Mouse (Mus musculus) embryonic facial prominence, embryonic 10.5 days (tissue): ENCODE measurements around the gene Rspo1. TPM values are rescaled to one million over a fixed set of nuclear protein-coding genes. Genes with fewer than 3 reads are reported as not detected.

Experiments
- DNase-seq: peaks from one replicate; pipeline ENCODE4 v3.0.0-alpha.2; 2017; ENCODE audit warnings: low spot score
- H3K27ac ChIP-seq: fragments of 300-500 bp; sonication (generic); replicated peaks from 2 replicates; pipeline ENCODE4 v1.5.1; 2016; ENCODE audit warnings: mild to moderate bottlenecking
- H3K27me3 ChIP-seq: fragments of 300-500 bp; sonication (generic); replicated peaks from 2 replicates; pipeline ENCODE4 v1.6.1; 2016; ENCODE audit warnings: low read depth, mild to moderate bottlenecking; ENCODE audit not compliant: poor library complexity, severe bottlenecking
- H3K36me3 ChIP-seq: fragments of 300-500 bp; sonication (generic); replicated peaks from 2 replicates; pipeline ENCODE4 v1.6.1; 2016; ENCODE audit warnings: mild to moderate bottlenecking, moderate library complexity
- H3K4me1 ChIP-seq: fragments of 300-500 bp; sonication (generic); 2 replicates; pipeline ENCODE4 v1.6.1; 2016
- H3K4me3 ChIP-seq: fragments of 300-500 bp; sonication (generic); 2 replicates; pipeline ENCODE4 v1.5.1; 2016; ENCODE audit warnings: mild to moderate bottlenecking, moderate library complexity
- H3K9me3 ChIP-seq: fragments of 300-500 bp; sonication (generic); 2 replicates; pipeline ENCODE4 v1.6.1; 2016; ENCODE audit warnings: mild to moderate bottlenecking
- WGBS: fragments of 180-500 bp; shearing (Covaris S2); methylation state at CpG from one replicate; pipeline ENCODE4 v1.1.7; 2016; 5-methylcytosine and 5-hydroxymethylcytosine counted together
- polyA plus RNA-seq: library from polyadenylated mRNA; unstranded; fragments of >200 nt; fragmentation: Nextera tagmentation; extraction: Ambion mirVana; gene quantifications from 2 replicates; pipeline ENCODE4 v1.2.1, GENCODE M21; 2016

The Rspo1 gene
- polyA plus RNA-seq, 1 experiment from 2014 or later, result 8.2 TPM

- H3K4me3 ChIP-seq, result no peak overlapping the region
- H3K36me3 ChIP-seq, result no peaks in the 10 kb centered on the region
These were observed 27.2 kb upstream of the Rspo1 start for GRCm38 (mm10) chr4:124959062-124959461.

GRCm38 (mm10) chr4:124960940-124961339 is 25.3 kb upstream of the Rspo1 start:
- Histone ChIP-seq H3K27ac (no peak overlapping the region), H3K4me3 (no peak overlapping the region), H3K27me3 (peaks cover 27% of the 10 kb centered on the region), H3K36me3 (no peaks in the 10 kb centered on the region), H3K4me1 (peaks cover 41% of the 10 kb centered on the region), H3K9me3 (no peaks in the 10 kb centered on the region)
- DNase-seq, result no peak
- whole genome bisulfite sequencing, result 92% methylated on average over 11 of the region's 11 CpGs

More at GRCm38 (mm10) chr4:124959062-124959461, 27.2 kb upstream of the Rspo1 start:
- Histone ChIP-seq H3K4me1 (peaks cover 27% of the 10 kb centered on the region), H3K27ac (peak overlapping the region; percentile 63), H3K9me3 (no peaks in the 10 kb centered on the region), H3K27me3 (peaks cover 12% of the 10 kb centered on the region)
- no peak for DNase-seq
- WGBS, result 70% methylated on average over 11 of the region's 11 CpGs

GRCm38 (mm10) chr4:124962576-124962975 is 23.7 kb upstream of the Rspo1 start:
- Histone ChIP-seq H3K27me3 (peaks cover 36% of the 10 kb centered on the region), H3K36me3 (no peaks in the 10 kb centered on the region), H3K4me1 (peaks cover 42% of the 10 kb centered on the region), H3K4me3 (no peak overlapping the region), H3K9me3 (no peaks in the 10 kb centered on the region), H3K27ac (no peak overlapping the region)
- 30% methylated on average over 11 of the region's 11 CpGs for WGBS
- peak; percentile 66 for DNase-seq

GRCm38 (mm10) chr4:124964912-124965599 is 21.2 kb upstream of the Rspo1 start:
- WGBS, result 10% methylated on average over 8 of the region's 8 CpGs
- H3K4me1 ChIP-seq, result peaks cover 54% of the 10 kb centered on the region
- peaks cover 52% of the 10 kb centered on the region for H3K27me3 ChIP-seq
- H3K27ac ChIP-seq, result peak overlapping the region; percentile 71
- no peaks in the 10 kb centered on the region for H3K9me3 ChIP-seq
- H3K36me3 ChIP-seq, result no peaks in the 10 kb centered on the region
- DNase-seq, result peak; percentile 55
- 0 out of 2 replicates have a peak overlapping the region, but pooled peaks have one; percentile 9 for H3K4me3 ChIP-seq

- Histone ChIP-seq H3K36me3 (no peaks in the 10 kb centered on the region), H3K4me1 (peaks cover 75% of the 10 kb centered on the region), H3K9me3 (no peaks in the 10 kb centered on the region), H3K4me3 (peak overlapping the region; percentile 9; the same call in 1 of the 2 replicates), H3K27ac (peak overlapping the region; percentile 79), H3K27me3 (peaks cover 61% of the 10 kb centered on the region)
- 36% methylated on average over 6 of the region's 6 CpGs for WGBS
- peak; percentile 63 for DNase-seq
These were observed 17.5 kb upstream of the Rspo1 start for GRCm38 (mm10) chr4:124968711-124969110.

- H3K36me3 ChIP-seq, result no peaks in the 10 kb centered on the region
- H3K27me3 ChIP-seq, result peaks cover 61% of the 10 kb centered on the region
- peak; percentile 13 for DNase-seq
- H3K27ac ChIP-seq, result peak overlapping the region; percentile 79
- peak overlapping the region; percentile 9; the same call in 1 of the 2 replicates for H3K4me3 ChIP-seq
- 64% methylated on average over 7 of the region's 7 CpGs for WGBS
- H3K9me3 ChIP-seq, result no peaks in the 10 kb centered on the region
- H3K4me1 ChIP-seq, result peaks cover 78% of the 10 kb centered on the region
These were observed 16.9 kb upstream of the Rspo1 start for GRCm38 (mm10) chr4:124969219-124969848.

GRCm38 (mm10) chr4:124970194-124970593 is 16.0 kb upstream of the Rspo1 start:
- H3K4me1 ChIP-seq, result peaks cover 79% of the 10 kb centered on the region
- no peak for DNase-seq
- WGBS, result 73% methylated on average over 11 of the region's 11 CpGs

GRCm38 (mm10) chr4:124970677-124971076 is 15.6 kb upstream of the Rspo1 start:
- Histone ChIP-seq H3K27me3 (peaks cover 57% of the 10 kb centered on the region), H3K36me3 (no peaks in the 10 kb centered on the region), H3K9me3 (no peaks in the 10 kb centered on the region), H3K4me1 (peaks cover 79% of the 10 kb centered on the region), H3K4me3 (no peak overlapping the region), H3K27ac (peak overlapping the region; percentile 62; the same call in 1 of the 2 replicates)
- WGBS, result 44% methylated on average over 5 of the region's 5 CpGs
- peak; percentile 18 for DNase-seq

More at GRCm38 (mm10) chr4:124970194-124970593, 16.0 kb upstream of the Rspo1 start:
- no peaks in the 10 kb centered on the region for H3K9me3 ChIP-seq
- peak overlapping the region; percentile 62; the same call in 1 of the 2 replicates for H3K27ac ChIP-seq
- H3K4me3 ChIP-seq, result no peak overlapping the region
- H3K36me3 ChIP-seq, result no peaks in the 10 kb centered on the region
- H3K27me3 ChIP-seq, result peaks cover 62% of the 10 kb centered on the region

GRCm38 (mm10) chr4:124971094-124971493 is 15.1 kb upstream of the Rspo1 start:
- no peak overlapping the region for H3K4me3 ChIP-seq
- H3K9me3 ChIP-seq, result no peaks in the 10 kb centered on the region
- WGBS, result 83% methylated on average over 8 of the region's 8 CpGs
- peak overlapping the region; percentile 52; the same call in 1 of the 2 replicates for H3K27ac ChIP-seq
- H3K4me1 ChIP-seq, result peaks cover 77% of the 10 kb centered on the region
- no peaks in the 10 kb centered on the region for H3K36me3 ChIP-seq
- peaks cover 55% of the 10 kb centered on the region for H3K27me3 ChIP-seq
- no peak for DNase-seq

- Histone ChIP-seq H3K4me1 (peaks cover 77% of the 10 kb centered on the region), H3K36me3 (no peaks in the 10 kb centered on the region), H3K27me3 (peaks cover 50% of the 10 kb centered on the region), H3K27ac (peak overlapping the region; percentile 77), H3K9me3 (no peaks in the 10 kb centered on the region), H3K4me3 (peak overlapping the region; percentile 21; the same call in 1 of the 2 replicates)
- 22% methylated on average over 9 of the region's 9 CpGs for WGBS
- peak; percentile 77 for DNase-seq
These were observed 13.9 kb upstream of the Rspo1 start for GRCm38 (mm10) chr4:124972316-124972715.

GRCm38 (mm10) chr4:124973296-124973695 is 12.9 kb upstream of the Rspo1 start:
- H3K36me3 ChIP-seq, result no peaks in the 10 kb centered on the region
- peaks cover 76% of the 10 kb centered on the region for H3K4me1 ChIP-seq
- no peaks in the 10 kb centered on the region for H3K9me3 ChIP-seq
- no peak overlapping the region for H3K4me3 ChIP-seq
- DNase-seq, result peak; percentile 37
- peaks cover 50% of the 10 kb centered on the region for H3K27me3 ChIP-seq
- WGBS, result 78% methylated on average over 2 of the region's 2 CpGs
- peak overlapping the region; percentile 77 for H3K27ac ChIP-seq

- Histone ChIP-seq H3K4me3 (no peak overlapping the region), H3K36me3 (no peaks in the 10 kb centered on the region), H3K27me3 (peaks cover 54% of the 10 kb centered on the region), H3K4me1 (peaks cover 41% of the 10 kb centered on the region), H3K27ac (no peak overlapping the region), H3K9me3 (no peaks in the 10 kb centered on the region)
- WGBS, result 31% methylated on average over 5 of the region's 5 CpGs
- DNase-seq, result peak; percentile 36
These were observed 8.0 kb upstream of the Rspo1 start for GRCm38 (mm10) chr4:124978201-124978600.
